Mouse (Mus musculus): ENCODE results near the gene Aph1a. TPM values are rescaled to one million over a fixed set of nuclear protein-coding genes. Genes with fewer than 3 reads are reported as not detected.

The Aph1a gene
- polyA plus RNA-seq, 1 experiment from 2014 or later = 34.6 TPM

GRCm38 (mm10) chr3:95933111-95933750 is 39.5 kb downstream of the Aph1a start:
- no peak overlapping the region for H3K9ac ChIP-seq
- H3K4me1 ChIP-seq = peaks cover 6% of the 10 kb centered on the region; the same call in 1 of the 2 replicates
- H3K36me3 ChIP-seq = peaks cover 39% of the 10 kb centered on the region
- H3K27ac ChIP-seq (replicated peaks) = no peak overlapping the region
- no peak overlapping the region for H3K4me2 ChIP-seq (replicated peaks)
- H3K27me3 ChIP-seq = no peaks in the 10 kb centered on the region
- WGBS = 91% methylated on average over 7 of the region's 7 CpGs
- H3K9me3 ChIP-seq (replicated peaks) = no peaks in the 10 kb centered on the region
- H3K4me3 ChIP-seq (replicated peaks) = no peak overlapping the region
- no peak for ATAC-seq (ENCODE audit: insufficient number of reproducible peaks, low FRiP score, low TSS enrichment, low read depth)

GRCm38 (mm10) chr3:95934448-95934847 is 40.7 kb downstream of the Aph1a start:
- no peaks in the 10 kb centered on the region for H3K9me3 ChIP-seq (replicated peaks)
- peaks cover 51% of the 10 kb centered on the region for H3K36me3 ChIP-seq
- no peak overlapping the region for H3K27ac ChIP-seq (replicated peaks)
- 0 out of 2 replicates have a peak, but pooled peaks cover 3% of the 10 kb centered on the region for H3K4me1 ChIP-seq
- 88% methylated on average over 1 of the region's 1 CpGs for WGBS
- no peak overlapping the region for H3K4me2 ChIP-seq (replicated peaks)
- no peak overlapping the region for H3K9ac ChIP-seq
- no peak for ATAC-seq (ENCODE audit: insufficient number of reproducible peaks, low FRiP score, low TSS enrichment, low read depth)
- no peaks in the 10 kb centered on the region for H3K27me3 ChIP-seq
- no peak overlapping the region for H3K4me3 ChIP-seq (replicated peaks)

- no peak overlapping the region for H3K4me2 ChIP-seq (replicated peaks)
- no peak overlapping the region for H3K9ac ChIP-seq
- H3K27me3 ChIP-seq = no peaks in the 10 kb centered on the region
- H3K4me1 ChIP-seq = no peaks in the 10 kb centered on the region; the same call in 1 of the 2 replicates
- WGBS = 96% methylated on average over 8 of the region's 8 CpGs
- no peaks in the 10 kb centered on the region for H3K9me3 ChIP-seq (replicated peaks)
- H3K36me3 ChIP-seq = peaks cover 89% of the 10 kb centered on the region
- no peak overlapping the region for H3K27ac ChIP-seq (replicated peaks)
- no peak overlapping the region for H3K4me3 ChIP-seq (replicated peaks)
- no peak for ATAC-seq (ENCODE audit: insufficient number of reproducible peaks, low FRiP score, low TSS enrichment, low read depth)
These were observed 44.4 kb downstream of the Aph1a start for GRCm38 (mm10) chr3:95938217-95938616.

- Histone ChIP-seq H3K36me3 (peaks cover 88% of the 10 kb centered on the region), H3K27ac (replicated peaks) (no peak overlapping the region), H3K4me3 (replicated peaks) (no peak overlapping the region), H3K4me1 (no peaks in the 10 kb centered on the region; the same call in 1 of the 2 replicates), H3K9ac (no peak overlapping the region), H3K9me3 (replicated peaks) (no peaks in the 10 kb centered on the region), H3K27me3 (no peaks in the 10 kb centered on the region), H3K4me2 (replicated peaks) (no peak overlapping the region)
- ATAC-seq (ENCODE audit: insufficient number of reproducible peaks, low FRiP score, low TSS enrichment, low read depth) = no peak
- WGBS = 92% methylated on average over 15 of the region's 15 CpGs
These were observed 45.1 kb downstream of the Aph1a start for GRCm38 (mm10) chr3:95938835-95939234.

- peaks cover 82% of the 10 kb centered on the region for H3K36me3 ChIP-seq
These were observed 49.0 kb downstream of the Aph1a start for GRCm38 (mm10) chr3:95942749-95943148.

GRCm38 (mm10) chr3:95943226-95943625 is 49.5 kb downstream of the Aph1a start:
- no peak for ATAC-seq (ENCODE audit: insufficient number of reproducible peaks, low FRiP score, low TSS enrichment, low read depth)
- no peak overlapping the region for H3K4me2 ChIP-seq (replicated peaks)
- peaks cover 77% of the 10 kb centered on the region for H3K36me3 ChIP-seq
- no peaks in the 10 kb centered on the region; the same call in 1 of the 2 replicates for H3K4me1 ChIP-seq
- no peak overlapping the region for H3K27ac ChIP-seq (replicated peaks)
- H3K9ac ChIP-seq = no peak overlapping the region
- H3K9me3 ChIP-seq (replicated peaks) = no peaks in the 10 kb centered on the region
- 95% methylated on average over 7 of the region's 7 CpGs for WGBS
- H3K4me3 ChIP-seq (replicated peaks) = no peak overlapping the region
- H3K27me3 ChIP-seq = no peaks in the 10 kb centered on the region

More at GRCm38 (mm10) chr3:95942749-95943148, 49.0 kb downstream of the Aph1a start:
- Histone ChIP-seq H3K27ac (replicated peaks) (no peak overlapping the region), H3K4me2 (replicated peaks) (no peak overlapping the region), H3K4me3 (replicated peaks) (no peak overlapping the region), H3K9me3 (replicated peaks) (no peaks in the 10 kb centered on the region), H3K27me3 (no peaks in the 10 kb centered on the region), H3K9ac (no peak overlapping the region), H3K4me1 (no peaks in the 10 kb centered on the region; the same call in 1 of the 2 replicates)
- 73% methylated on average over 6 of the region's 6 CpGs for WGBS
- no peak for ATAC-seq (ENCODE audit: insufficient number of reproducible peaks, low FRiP score, low TSS enrichment, low read depth)

- WGBS = 90% methylated on average over 8 of the region's 8 CpGs
- ATAC-seq (ENCODE audit: insufficient number of reproducible peaks, low FRiP score, low TSS enrichment, low read depth) = no peak
- Histone ChIP-seq H3K9ac (no peak overlapping the region), H3K27me3 (no peaks in the 10 kb centered on the region), H3K9me3 (replicated peaks) (no peaks in the 10 kb centered on the region), H3K36me3 (peaks cover 66% of the 10 kb centered on the region), H3K27ac (replicated peaks) (no peak overlapping the region), H3K4me2 (replicated peaks) (no peak overlapping the region), H3K4me1 (no peaks in the 10 kb centered on the region; the same call in 1 of the 2 replicates), H3K4me3 (replicated peaks) (no peak overlapping the region)
These were observed 51.0 kb downstream of the Aph1a start for GRCm38 (mm10) chr3:95944742-95945141.

GRCm38 (mm10) chr3:95945731-95946240 is 52.0 kb downstream of the Aph1a start:
- Histone ChIP-seq H3K36me3 (peaks cover 55% of the 10 kb centered on the region), H3K27me3 (no peaks in the 10 kb centered on the region), H3K4me3 (replicated peaks) (no peak overlapping the region), H3K4me1 (no peaks in the 10 kb centered on the region; the same call in 1 of the 2 replicates), H3K27ac (replicated peaks) (no peak overlapping the region), H3K9ac (no peak overlapping the region), H3K4me2 (replicated peaks) (no peak overlapping the region), H3K9me3 (replicated peaks) (no peaks in the 10 kb centered on the region)
- no peak for ATAC-seq (ENCODE audit: insufficient number of reproducible peaks, low FRiP score, low TSS enrichment, low read depth)
- WGBS = 88% methylated on average over 14 of the region's 14 CpGs

Other genes starting within 250 kb of the Aph1a start
- 51.8 and 55.4 TPM in 2 replicates for gene Mcl1, start 235.2 kb upstream of the Aph1a start, polyA plus RNA-seq (2015; fragmentation: Nextera tagmentation; extraction: Ambion mirVana)
- gene Adamtsl4, start 206.1 kb upstream of the Aph1a start, polyA plus RNA-seq (2015; fragmentation: Nextera tagmentation; extraction: Ambion mirVana) = 3.8 and 4.2 TPM in 2 replicates
- 27.8 and 29.9 TPM in 2 replicates for gene Ecm1, start 154.4 kb upstream of the Aph1a start, polyA plus RNA-seq (2015; fragmentation: Nextera tagmentation; extraction: Ambion mirVana)
- gene Tars2, start 133.8 kb upstream of the Aph1a start, polyA plus RNA-seq (2015; fragmentation: Nextera tagmentation; extraction: Ambion mirVana) = 39.4 and 45.8 TPM in 2 replicates
- 20.8 and 22.8 TPM in 2 replicates for gene Rprd2, start 75.1 kb upstream of the Aph1a start, polyA plus RNA-seq (2015; fragmentation: Nextera tagmentation; extraction: Ambion mirVana)
- 47.9 and 48.5 TPM in 2 replicates for gene Prpf3, start 38.1 kb upstream of the Aph1a start, polyA plus RNA-seq (2015; fragmentation: Nextera tagmentation; extraction: Ambion mirVana)
- 297 and 310 TPM in 2 replicates for gene Mrps21, start 22.4 kb upstream of the Aph1a start, polyA plus RNA-seq (2015; fragmentation: Nextera tagmentation; extraction: Ambion mirVana)
- 7.7 and 8.2 TPM in 2 replicates for gene Ciart, start 11.7 kb upstream of the Aph1a start, polyA plus RNA-seq (2015; fragmentation: Nextera tagmentation; extraction: Ambion mirVana)
- 22.1 and 24.1 TPM in 2 replicates for gene BC028528, start 2.0 kb upstream of the Aph1a start, polyA plus RNA-seq (2015; fragmentation: Nextera tagmentation; extraction: Ambion mirVana)
- gene Car14, start 10.7 kb downstream of the Aph1a start, polyA plus RNA-seq (2015; fragmentation: Nextera tagmentation; extraction: Ambion mirVana) = 1.6 and 2.0 TPM in 2 replicates
- 173 and 175 TPM in 2 replicates for gene Anp32e, start 35.3 kb downstream of the Aph1a start, polyA plus RNA-seq (2015; fragmentation: Nextera tagmentation; extraction: Ambion mirVana)
- 36.7 and 47.0 TPM in 2 replicates for gene Plekho1, start 102.0 kb downstream of the Aph1a start, polyA plus RNA-seq (2015; fragmentation: Nextera tagmentation; extraction: Ambion mirVana)
- 41.0 and 46.1 TPM in 2 replicates for gene Vps45, start 164.5 kb downstream of the Aph1a start, polyA plus RNA-seq (2015; fragmentation: Nextera tagmentation; extraction: Ambion mirVana)
- gene Otud7b, start 210.6 kb downstream of the Aph1a start, polyA plus RNA-seq (2015; fragmentation: Nextera tagmentation; extraction: Ambion mirVana) = 22.0 and 26.1 TPM in 2 replicates